Mouse (Mus musculus) cortical plate, adult 2 months (tissue): ENCODE measurements around the gene 4930438A08Rik.

Source experiments
- CTCF ChIP-seq: fragments of 200-500 bp; IDR thresholded peaks from 2 replicates; pipeline ENCODE4 v1.5.1; 2011; ENCODE audit warnings: mild to moderate bottlenecking, control low read depth, low read length; ENCODE audit not compliant: insufficient read depth; ENCODE audit errors: extremely low read depth
- POLR2A ChIP-seq: fragments of 200-500 bp; IDR thresholded peaks from 2 replicates; pipeline ENCODE4 v1.6.1; 2011; ENCODE audit warnings: mild to moderate bottlenecking, low read length, control low read depth; ENCODE audit not compliant: insufficient read depth; ENCODE audit errors: extremely low read depth

DNA sequence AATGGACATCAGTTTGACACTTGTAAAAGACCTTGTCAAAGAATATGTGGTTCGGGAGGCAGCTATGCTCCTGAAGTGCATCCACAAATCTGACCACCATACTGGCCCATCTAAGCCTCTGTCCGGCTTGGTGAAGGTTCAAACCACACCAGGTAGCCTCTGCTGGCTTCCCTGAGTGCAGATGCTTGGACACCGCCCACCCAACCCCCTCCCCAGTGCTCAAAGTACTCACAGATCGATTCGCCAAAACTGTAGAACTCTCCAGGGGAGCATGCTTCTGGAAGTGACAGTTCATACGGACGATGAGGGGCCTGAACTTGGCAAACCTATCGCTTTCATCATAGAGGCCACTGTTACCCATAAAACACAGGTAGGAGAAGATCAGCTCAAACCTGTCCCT is 43.4 kb upstream of the 4930438A08Rik start:
- TF ChIP-seq CTCF (no peak), POLR2A (no peak)
